Mouse (Mus musculus) kidney, adult 2 months (tissue): ENCODE data around the gene 4632433K11Rik. TPM values are rescaled to one million over a fixed set of nuclear protein-coding genes. Genes with fewer than 3 reads are reported as not detected.
A peak's percentile ranks its signal among the peaks of the same experiment; 100 is the strongest.

Experiments
- DNase-seq: peaks from one replicate; pipeline ENCODE4 v3.0.0; 2021
- H3K27ac ChIP-seq: fragments of 200-500 bp; 2 replicates; pipeline ENCODE4 v1.5.1; 2012; ENCODE audit warnings: low read depth, low read length, control low read depth, inconsistent platforms; ENCODE audit not compliant: insufficient read depth
- H3K27me3 ChIP-seq: fragments of 200-500 bp; replicated peaks from 2 replicates; pipeline ENCODE4 v1.6.1; 2012; ENCODE audit warnings: mild to moderate bottlenecking, moderate library complexity, low read length, inconsistent platforms; ENCODE audit not compliant: control insufficient read depth, insufficient read depth
- H3K36me3 ChIP-seq: fragments of 200-500 bp; 2 replicates; pipeline ENCODE4 v1.6.1; 2012; ENCODE audit warnings: mild to moderate bottlenecking, moderate library complexity, low read length, inconsistent platforms; ENCODE audit not compliant: control insufficient read depth, insufficient read depth
- H3K4me1 ChIP-seq: fragments of 200-500 bp; 2 replicates; pipeline ENCODE4 v1.6.1; 2011; ENCODE audit warnings: low read length; ENCODE audit not compliant: control insufficient read depth, insufficient read depth
- H3K4me3 ChIP-seq: fragments of 200-500 bp; 2 replicates; pipeline ENCODE4 v1.5.1; 2011; ENCODE audit warnings: mild to moderate bottlenecking, low read depth, low read length, control low read depth; ENCODE audit not compliant: insufficient read depth
- CTCF ChIP-seq: fragments of 200-500 bp; conservative IDR thresholded peaks from 2 replicates; pipeline ENCODE4 v1.5.1; 2011; ENCODE audit warnings: low read depth, mild to moderate bottlenecking, control low read depth, low read length, moderate library complexity, mixed read lengths; ENCODE audit not compliant: insufficient read depth, insufficient read length
- POLR2A ChIP-seq: fragments of 200-500 bp; IDR thresholded peaks from one replicate; pipeline ENCODE4 v1.6.1; 2011; ENCODE audit warnings: low read depth, low read length, control low read depth
- WGBS: fragments of 180-500 bp; shearing (Covaris S2); methylation state at CpG from one replicate; pipeline ENCODE4 v1.1.7; 2018; 5-methylcytosine and 5-hydroxymethylcytosine counted together
- polyA plus RNA-seq: library from polyadenylated mRNA; depleted of rRNA; stranded (reverse); fragments of >200 nt; gene quantifications from 2 replicates; pipeline ENCODE4 v1.2.3, GENCODE M21; 2012

Gene 4632433K11Rik
- polyA plus RNA-seq, 1 experiment = not detected

DNA sequence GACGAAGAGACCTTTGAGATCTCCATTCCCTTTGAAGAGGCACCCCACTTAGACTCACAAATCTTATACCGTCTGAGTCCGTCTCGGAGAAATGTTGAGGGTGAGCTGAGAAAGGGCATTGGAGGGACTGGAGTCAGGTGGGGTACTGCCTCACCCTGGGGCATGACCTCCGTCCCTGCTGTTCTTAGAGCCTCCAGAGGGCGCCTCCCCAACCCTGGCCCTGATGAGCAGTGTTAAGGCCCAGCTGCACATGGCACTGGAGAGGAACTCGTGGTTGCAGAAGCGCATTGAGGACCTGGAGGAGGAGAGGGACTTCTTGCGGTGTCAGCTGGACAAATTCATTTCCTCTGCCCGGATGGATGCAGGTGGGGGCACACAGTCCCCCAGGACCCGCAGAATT lies 23.9 kb downstream of the 4632433K11Rik start:
- H3K4me1 ChIP-seq = peaks cover 3% of the 10 kb centered on the region; the same call in 1 of the 2 replicates
- no peak overlapping the region for H3K4me3 ChIP-seq
- no peak for DNase-seq
- no peaks in the 10 kb centered on the region for H3K36me3 ChIP-seq
- no peak overlapping the region for H3K27ac ChIP-seq
- peaks cover 1% of the 10 kb centered on the region; the same call in 1 of the 2 replicates for H3K27me3 ChIP-seq
- TF ChIP-seq CTCF (0 out of 2 replicates have a peak, but pooled peaks have one; percentile 21), POLR2A (no peak)
- 47% methylated on average over 11 of the region's 11 CpGs for WGBS

DNA sequence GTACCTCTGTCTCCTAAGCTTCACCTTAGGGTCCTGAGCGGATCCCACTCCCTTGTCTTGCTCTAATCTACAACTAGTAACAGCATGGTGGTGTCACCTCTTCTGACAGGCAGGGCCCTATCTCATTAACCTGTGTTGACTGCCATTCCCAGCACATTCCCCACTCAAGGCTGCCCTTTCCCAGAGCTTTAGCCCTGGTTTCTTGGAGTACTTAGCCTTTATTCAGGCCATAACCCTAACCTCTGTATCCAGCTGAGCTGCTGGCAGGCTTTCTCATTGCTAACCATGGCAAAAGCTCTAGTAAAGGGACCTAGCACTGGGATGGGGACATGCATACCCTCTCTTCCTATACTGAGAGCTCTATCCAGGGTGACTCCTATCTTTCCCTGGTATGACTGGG lies 24.7 kb downstream of the 4632433K11Rik start:
- Histone ChIP-seq H3K27ac (no peak overlapping the region), H3K36me3 (no peaks in the 10 kb centered on the region), H3K27me3 (no peaks in the 10 kb centered on the region; the same call in 1 of the 2 replicates), H3K4me3 (no peak overlapping the region), H3K4me1 (peaks cover under 1% of the 10 kb centered on the region; the same call in 1 of the 2 replicates)
- no peak for DNase-seq
- TF ChIP-seq CTCF (no peak), POLR2A (no peak)
- WGBS = 100% methylated on average over 1 of the region's 1 CpGs

- WGBS = 90% methylated on average over 12 of the region's 12 CpGs
- Histone ChIP-seq H3K36me3 (no peaks in the 10 kb centered on the region), H3K4me3 (no peak overlapping the region), H3K4me1 (peaks cover 3% of the 10 kb centered on the region; the same call in 1 of the 2 replicates), H3K27ac (no peak overlapping the region), H3K27me3 (no peaks in the 10 kb centered on the region)
- TF ChIP-seq CTCF (no peak), POLR2A (no peak)
- no peak for DNase-seq
These were observed 25.5 kb downstream of the 4632433K11Rik start for GRCm38 (mm10) chr7:5059421-5059820.

- H3K27ac ChIP-seq = peak overlapping the region; percentile 98
- no peaks in the 10 kb centered on the region for H3K36me3 ChIP-seq
- peaks cover 3% of the 10 kb centered on the region; the same call in 1 of the 2 replicates for H3K4me1 ChIP-seq
- TF ChIP-seq CTCF (peak; percentile 89), POLR2A (no peak)
- no peaks in the 10 kb centered on the region for H3K27me3 ChIP-seq
- peak; percentile 90 for DNase-seq
- WGBS = 2% methylated on average over 27 of the region's 27 CpGs
- H3K4me3 ChIP-seq = peak overlapping the region; percentile 85
These were observed 26.4 kb downstream of the 4632433K11Rik start for GRCm38 (mm10) chr7:5060239-5060731.

DNA sequence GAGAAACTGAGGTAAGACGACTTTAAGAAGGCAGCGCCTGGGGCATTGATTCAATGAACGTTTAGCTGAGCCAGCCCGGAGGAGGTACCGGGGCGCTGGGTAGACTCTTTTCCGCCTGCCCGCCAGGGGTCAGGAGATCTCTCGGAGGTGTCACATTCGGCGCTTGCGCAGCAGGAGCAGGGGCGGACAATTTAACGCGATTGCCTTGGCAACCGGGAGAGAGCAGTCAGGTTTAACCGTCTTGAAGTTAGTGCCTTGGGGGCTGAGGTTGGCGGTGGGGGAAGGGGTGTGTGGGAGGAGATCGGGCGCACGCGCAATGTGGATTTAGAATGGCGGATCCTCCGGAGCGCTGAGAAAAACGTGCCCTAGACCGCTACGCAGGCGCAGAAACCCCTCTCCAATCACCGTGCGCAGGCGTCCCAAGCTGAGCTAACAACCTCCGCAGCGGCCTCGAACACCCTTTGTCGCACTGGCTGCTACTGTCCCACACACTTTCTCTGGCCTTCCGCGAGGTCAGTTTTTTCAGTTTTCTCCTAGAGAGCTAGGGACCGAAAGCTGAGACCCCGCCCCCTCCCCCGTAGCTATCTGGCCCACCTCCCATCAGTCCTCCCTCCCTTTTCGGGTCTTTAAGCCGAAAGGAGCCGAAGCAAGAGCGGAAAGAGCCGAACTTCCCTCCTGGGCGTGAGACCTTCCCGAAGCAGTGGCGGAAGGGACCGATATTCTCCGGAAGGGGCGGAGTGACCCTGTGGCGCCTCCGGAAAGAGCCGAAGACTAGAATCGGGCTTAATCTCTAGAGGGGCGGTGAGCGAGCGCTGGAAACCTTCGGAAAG lies 27.2 kb downstream of the 4632433K11Rik start:
- H3K4me3 ChIP-seq = peak overlapping the region; percentile 85
- H3K36me3 ChIP-seq = no peaks in the 10 kb centered on the region
- WGBS = under 1% methylated on average over 60 of the region's 60 CpGs
- TF ChIP-seq CTCF (peak; percentile 60), POLR2A (peak; percentile 30)
- peak overlapping the region; percentile 99 for H3K27ac ChIP-seq
- DNase-seq = peak; percentile 99
- H3K4me1 ChIP-seq = peaks cover 3% of the 10 kb centered on the region; the same call in 1 of the 2 replicates
- no peaks in the 10 kb centered on the region for H3K27me3 ChIP-seq

- under 1% methylated on average over 64 of the region's 65 CpGs for WGBS
- no peaks in the 10 kb centered on the region for H3K27me3 ChIP-seq
These were observed 27.9 kb downstream of the 4632433K11Rik start, which contains the start of gene U2af2 for GRCm38 (mm10) chr7:5061774-5062359. U2af2 (plus strand) TSS chr7:5062143.

GRCm38 (mm10) chr7:5062360-5063001 lies 28.6 kb downstream of the 4632433K11Rik start:
- Histone ChIP-seq H3K4me1 (peaks cover 3% of the 10 kb centered on the region; the same call in 1 of the 2 replicates), H3K36me3 (no peaks in the 10 kb centered on the region; the same call in 1 of the 2 replicates), H3K4me3 (peak overlapping the region; percentile 87), H3K27me3 (no peaks in the 10 kb centered on the region), H3K27ac (peak overlapping the region; percentile 87)
- TF ChIP-seq POLR2A = no peak
- no peak for TF ChIP-seq CTCF
- under 1% methylated on average over 51 of the region's 51 CpGs for WGBS
- DNase-seq = peak; percentile 82

More at GRCm38 (mm10) chr7:5061774-5062359, 27.9 kb downstream of the 4632433K11Rik start, which contains the start of gene U2af2:
- Histone ChIP-seq H3K36me3 (no peaks in the 10 kb centered on the region; the same call in 1 of the 2 replicates), H3K4me1 (peaks cover 3% of the 10 kb centered on the region; the same call in 1 of the 2 replicates), H3K4me3 (peak within 1 kb of the TSS; percentile 87), H3K27ac (peak within 1 kb of the TSS; percentile 99)
- peak; percentile 96 for DNase-seq
- TF ChIP-seq CTCF (no peak), POLR2A (peak; percentile 4)
